Mouse (Mus musculus) lung, postnatal 10 days (tissue): ENCODE measurements around the gene Pidd1.
"Not testable (repeated sequence)": the region's sequence is repeated elsewhere in the genome, so short reads cannot be mapped to it uniquely, and the experiment has no call there.

Experiments
- DNase-seq: peaks from one replicate; pipeline ENCODE4 v3.0.0; 2021

The Pidd1 gene

GRCm38 (mm10) chr7:141457986-141458660 lies 14.3 kb upstream of the Pidd1 start:
- peak; percentile 65 for DNase-seq

DNA sequence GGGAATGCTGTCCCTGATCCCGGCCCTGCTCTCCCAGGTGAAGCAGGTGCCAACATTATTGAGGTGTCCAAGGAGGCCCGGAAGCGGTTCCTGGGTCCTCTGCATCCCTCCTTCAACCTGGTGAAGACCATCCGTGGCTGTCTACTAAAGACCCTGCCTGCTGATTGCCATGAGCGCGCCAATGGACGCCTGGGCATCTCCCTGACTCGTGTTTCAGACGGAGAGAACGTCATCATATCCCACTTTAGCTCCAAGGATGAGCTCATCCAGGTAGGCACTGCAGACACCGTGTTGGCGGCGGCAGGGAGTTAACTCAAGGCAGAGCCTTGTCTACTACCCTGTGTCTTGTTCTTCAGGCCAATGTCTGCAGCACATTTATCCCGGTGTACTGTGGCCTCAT lies 13.4 kb upstream of the Pidd1 start:
- DNase-seq: no peak

- no peak for DNase-seq
These were observed 12.9 kb upstream of the Pidd1 start for GRCm38 (mm10) chr7:141456739-141457138.

- peak; percentile 92 for DNase-seq
These were observed 11.9 kb upstream of the Pidd1 start for GRCm38 (mm10) chr7:141455610-141456314.

DNA sequence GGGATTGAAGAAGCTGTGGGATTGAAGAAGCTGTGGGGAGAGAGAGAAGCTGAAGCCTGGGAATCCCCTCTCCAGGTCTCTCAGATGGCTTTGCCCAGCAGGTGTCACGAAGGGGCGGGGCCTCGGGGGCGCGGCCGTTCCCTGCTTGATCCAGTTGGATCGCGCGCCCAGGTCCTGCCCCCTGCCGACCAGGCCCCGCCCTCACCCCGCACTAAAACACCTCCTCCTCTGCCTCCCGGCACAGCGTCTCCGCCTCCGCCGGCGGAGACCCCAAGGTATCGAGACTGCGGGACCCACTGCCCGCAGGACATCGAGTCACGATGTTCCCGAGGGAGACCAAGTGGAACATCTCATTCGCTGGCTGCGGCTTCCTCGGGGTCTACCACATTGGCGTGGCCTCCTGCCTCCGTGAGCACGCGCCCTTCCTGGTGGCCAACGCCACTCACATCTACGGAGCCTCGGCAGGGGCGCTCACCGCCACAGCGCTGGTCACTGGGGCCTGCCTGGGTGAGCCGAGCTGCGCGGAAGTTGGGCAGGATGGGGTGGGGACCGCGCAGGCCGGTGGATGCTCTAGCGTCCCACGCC lies 11.2 kb upstream of the Pidd1 start, which contains the start of gene Pnpla2:
Pnpla2 (plus strand) TSS at position 232 of the 585 bp plus-strand sequence.
- DNase-seq: peak; percentile 99

DNA sequence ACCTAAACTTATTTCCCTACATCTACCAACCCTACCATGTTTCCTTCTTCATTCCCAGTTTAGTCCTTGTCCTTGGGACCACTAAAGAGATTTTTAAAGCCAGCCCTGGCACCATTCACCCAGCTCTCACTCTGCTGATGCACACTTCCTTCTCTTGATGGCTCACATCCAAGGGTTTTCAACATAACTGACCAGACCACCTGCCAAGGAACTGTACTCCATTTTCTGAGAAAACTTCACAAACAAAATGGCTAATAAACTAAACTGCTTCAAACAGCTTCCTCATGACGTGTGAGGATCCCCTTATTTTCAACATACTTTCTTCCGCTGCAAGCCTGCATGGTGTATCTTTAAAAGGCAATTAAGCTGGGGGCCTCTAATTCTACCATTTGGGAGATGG lies 9.8 kb upstream of the Pidd1 start:
- DNase-seq: no peak

DNA sequence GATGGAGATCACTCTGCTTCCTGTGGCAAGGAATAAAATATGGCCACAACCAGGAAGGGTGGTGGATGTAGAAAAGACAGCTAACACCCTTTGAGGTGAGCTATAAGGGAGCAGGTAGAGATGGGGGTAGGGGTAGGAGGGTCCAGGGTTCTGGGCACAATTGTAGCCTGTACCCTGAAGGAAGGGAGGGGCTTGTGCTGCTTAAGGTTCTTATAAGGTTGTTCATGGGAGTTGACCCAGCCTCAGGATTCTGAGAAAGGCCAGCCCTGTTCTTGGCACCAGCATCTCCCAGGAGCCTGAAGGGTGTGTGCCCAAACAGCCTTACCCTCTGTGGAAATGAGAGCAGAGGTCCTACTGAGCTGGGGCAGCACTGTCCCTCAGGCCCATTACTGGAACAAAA lies 8.1 kb upstream of the Pidd1 start:
- no peak for DNase-seq

DNA sequence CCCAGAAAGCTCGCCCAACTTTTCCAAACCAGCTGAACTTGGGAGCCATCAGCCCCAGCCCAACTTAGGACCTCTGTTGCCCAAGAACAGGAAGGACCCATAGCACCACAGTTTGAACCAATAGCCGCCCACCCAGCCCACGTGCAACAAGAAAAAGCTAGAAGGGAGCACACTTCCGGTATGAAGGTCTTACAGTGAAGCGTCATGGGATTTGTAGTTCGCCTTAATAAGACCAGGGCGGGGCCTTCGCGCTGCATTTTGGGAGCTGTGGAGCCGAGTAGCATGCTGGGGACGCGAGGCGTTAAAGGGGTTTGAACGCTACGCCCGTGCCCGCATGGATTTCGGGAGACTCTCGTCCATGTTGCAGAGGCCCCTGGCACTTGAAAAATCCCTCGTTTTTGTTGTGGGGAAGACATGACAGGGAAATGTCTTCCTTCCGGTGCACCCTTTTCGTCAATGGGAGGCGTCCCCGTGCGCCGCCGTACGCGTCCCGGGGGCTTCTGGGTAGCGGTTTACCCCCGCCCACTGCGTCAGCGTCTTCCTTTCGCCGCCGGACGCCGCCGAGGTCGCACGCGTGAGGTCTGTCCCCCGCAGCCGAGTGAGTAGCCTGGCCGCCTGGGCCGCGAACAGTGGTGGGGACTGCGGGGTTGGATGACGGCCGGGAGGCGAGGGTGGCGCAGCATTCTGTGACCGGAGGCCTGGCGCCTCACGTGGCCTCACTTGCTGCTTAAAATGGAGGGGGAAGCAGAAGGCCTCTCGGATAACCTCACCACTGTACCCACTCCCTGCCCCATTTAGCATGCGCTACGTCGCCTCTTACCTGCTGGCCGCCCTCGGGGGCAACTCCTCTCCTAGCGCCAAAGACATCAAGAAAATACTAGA lies 3.5 kb upstream of the Pidd1 start, which contains the start of gene Rplp2:
Rplp2 (plus strand) TSS at position 261 of the 882 bp plus-strand sequence.
- peak; percentile 96 for DNase-seq

GRCm38 (mm10) chr7:141446374-141446773 lies 2.5 kb upstream of the Pidd1 start:
- not testable (repeated sequence) for DNase-seq

- DNase-seq: no peak
These were observed 574 bp downstream of the Pidd1 start for GRCm38 (mm10) chr7:141443081-141443821.

GRCm38 (mm10) chr7:141442199-141442598 lies 1.6 kb downstream of the Pidd1 start:
- no peak for DNase-seq

DNA sequence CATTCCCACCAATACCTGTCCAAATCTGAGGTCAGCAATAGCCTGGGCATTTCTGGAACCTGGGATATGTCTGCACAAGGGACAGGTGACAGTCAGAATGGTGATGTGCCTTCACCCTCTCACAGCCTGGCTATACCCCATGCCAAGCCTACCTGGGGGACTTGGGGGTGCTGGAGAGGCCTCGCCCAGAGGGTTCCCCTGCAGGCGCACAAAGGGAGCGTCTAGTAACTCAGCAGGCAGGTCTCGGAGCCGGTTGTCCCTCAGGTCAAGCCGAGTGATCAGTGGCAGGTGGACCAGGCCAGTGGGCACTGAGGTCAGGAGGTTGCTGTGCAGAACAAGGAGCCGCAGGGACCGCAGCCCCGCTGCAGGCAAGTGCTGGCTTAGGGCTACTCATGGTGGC lies 2.4 kb downstream of the Pidd1 start:
- no peak for DNase-seq

- DNase-seq: peak; percentile 83
These were observed 3.2 kb downstream of the Pidd1 start for GRCm38 (mm10) chr7:141440613-141441012.

GRCm38 (mm10) chr7:141439811-141440210 lies 4.0 kb downstream of the Pidd1 start:
- DNase-seq: no peak

GRCm38 (mm10) chr7:141439140-141439679 lies 4.6 kb downstream of the Pidd1 start:
- DNase-seq: no peak

GRCm38 (mm10) chr7:141438201-141438968 lies 5.4 kb downstream of the Pidd1 start:
- no peak for DNase-seq

DNA sequence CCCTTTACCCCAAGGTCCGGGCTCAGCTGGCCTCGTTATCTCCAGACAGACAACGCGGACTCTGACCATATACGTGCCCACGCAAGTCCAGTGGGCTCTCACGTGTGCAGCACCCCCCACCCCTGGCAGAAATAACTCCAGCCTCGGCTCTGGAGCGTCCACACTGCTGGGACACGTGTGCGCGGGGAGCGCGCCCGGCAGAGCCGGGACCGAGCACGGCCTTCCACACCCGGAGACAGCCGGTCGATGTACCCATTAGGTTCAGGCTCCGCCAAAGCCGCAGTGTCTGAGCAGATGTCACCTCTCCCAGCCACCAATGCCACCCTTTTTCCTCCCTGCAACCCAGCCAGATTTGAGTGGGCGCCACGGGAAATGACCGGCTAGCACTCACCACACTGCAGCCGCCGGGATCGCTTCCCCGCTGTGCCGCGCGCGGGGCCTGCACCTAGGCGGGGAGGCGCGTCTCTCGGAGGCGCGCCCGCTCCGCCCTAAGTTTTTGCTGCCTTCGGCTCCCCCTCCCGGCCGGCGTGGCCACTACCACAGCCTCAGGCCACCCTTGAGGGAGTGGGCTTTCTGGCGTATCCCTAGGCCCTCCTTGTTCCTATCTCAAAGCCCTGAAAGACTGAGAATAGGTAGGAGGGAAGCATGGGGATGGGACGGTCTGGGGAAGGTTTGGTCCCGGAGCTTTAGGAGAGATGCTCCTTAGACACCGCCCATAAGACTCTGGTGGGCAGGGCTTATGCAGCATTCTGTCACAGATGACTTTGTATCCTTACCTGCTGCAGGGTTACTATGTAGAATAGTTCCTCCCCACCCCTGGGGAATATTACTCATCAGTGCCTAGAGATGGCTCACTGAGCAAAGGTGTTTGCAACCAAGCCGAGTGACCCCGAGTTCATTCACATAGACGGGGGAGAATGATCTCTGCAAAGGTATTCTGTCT lies 6.4 kb downstream of the Pidd1 start, which contains the start of gene Slc25a22:
Slc25a22 (minus strand) TSS at position 715 of the 943 bp plus-strand sequence.
- DNase-seq: peak; percentile 90

GRCm38 (mm10) chr7:141436523-141436892 lies 7.3 kb downstream of the Pidd1 start:
- DNase-seq: no peak

DNA sequence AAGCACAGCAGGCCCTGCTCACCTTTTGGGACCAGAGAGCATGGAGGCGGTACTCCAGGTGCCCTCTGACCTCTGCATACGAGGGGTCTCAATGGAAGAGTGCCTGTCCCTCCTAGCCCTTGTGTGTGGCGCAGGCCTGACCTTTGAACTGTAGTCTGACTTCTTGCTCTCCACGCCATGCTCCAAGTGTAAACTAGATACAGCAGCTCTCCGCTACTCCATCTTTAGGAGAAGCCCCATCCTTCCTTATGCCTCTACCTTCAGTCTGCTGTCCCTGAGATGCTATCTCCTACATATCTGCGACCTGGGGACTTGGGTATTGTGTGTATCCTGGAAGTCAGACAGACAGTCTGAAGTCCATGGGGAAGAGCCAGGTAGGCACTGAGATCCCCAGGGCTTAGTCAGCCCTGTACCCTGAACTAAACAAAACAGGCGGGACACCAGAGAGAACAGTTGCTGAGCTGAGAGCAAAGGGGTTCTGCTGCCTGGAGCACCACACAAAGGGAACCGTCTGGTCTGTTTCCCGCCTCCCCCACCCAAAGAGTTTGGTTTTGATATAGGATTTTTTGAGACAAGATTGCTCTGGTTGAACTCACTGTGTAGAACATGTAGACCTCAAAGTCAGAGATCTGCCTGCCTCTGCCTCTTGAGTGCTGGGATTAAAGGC lies 7.8 kb downstream of the Pidd1 start:
- no peak for DNase-seq
